Mouse (Mus musculus) cerebellum, adult 11 months (tissue): ENCODE measurements at regions not wholly inside any gene's neighbourhood (a gene's known extent, or its start where the extent isn't known, plus 50 kb on each side); places are given as distances from the start of the nearest gene placed in this dataset.

Source experiments
- DNase-seq: peaks from one replicate; pipeline ENCODE4 v3.0.0; 2022

GRCm38 (mm10) chr15:25468478-25468877, 54.9 kb upstream of the Basp1 start:
- DNase-seq = no peak

GRCm38 (mm10) chr15:25469185-25469845, 55.8 kb upstream of the Basp1 start:
- no peak for DNase-seq

GRCm38 (mm10) chr15:25471331-25471730, 57.8 kb upstream of the Basp1 start:
- DNase-seq = no peak

- DNase-seq = no peak
Observed at GRCm38 (mm10) chr15:25473201-25473710, 59.7 kb upstream of the Basp1 start.

- DNase-seq = no peak
Observed at GRCm38 (mm10) chr15:25474096-25474495, 60.5 kb upstream of the Basp1 start.

GRCm38 (mm10) chr15:25482586-25482985, 69.0 kb upstream of the Basp1 start:
- no peak for DNase-seq

- DNase-seq = no peak
Observed at GRCm38 (mm10) chr15:25485372-25485771, 71.8 kb upstream of the Basp1 start.

- DNase-seq = no peak
Observed at GRCm38 (mm10) chr15:25486158-25486557, 72.6 kb upstream of the Basp1 start.

GRCm38 (mm10) chr15:25489804-25490203, 76.2 kb upstream of the Basp1 start:
- DNase-seq = no peak

GRCm38 (mm10) chr15:25492161-25492746, 78.7 kb upstream of the Basp1 start:
- DNase-seq = no peak

- DNase-seq = no peak
Observed at GRCm38 (mm10) chr15:25494687-25495299, 81.2 kb upstream of the Basp1 start.

GRCm38 (mm10) chr15:25495926-25496644, 82.5 kb upstream of the Basp1 start:
- DNase-seq = no peak

- DNase-seq = no peak
Observed at GRCm38 (mm10) chr15:25497743-25498142, 84.2 kb upstream of the Basp1 start.

GRCm38 (mm10) chr15:25498422-25498821, 84.9 kb upstream of the Basp1 start:
- no peak for DNase-seq

- no peak for DNase-seq
Observed at GRCm38 (mm10) chr15:25502513-25502912, 88.9 kb upstream of the Basp1 start.

- DNase-seq = no peak
Observed at GRCm38 (mm10) chr15:25503104-25503503, 89.5 kb upstream of the Basp1 start.

GRCm38 (mm10) chr15:25509139-25509538, 95.6 kb upstream of the Basp1 start:
- DNase-seq = no peak

GRCm38 (mm10) chr15:25509584-25509983, 96.0 kb upstream of the Basp1 start:
- no peak for DNase-seq

GRCm38 (mm10) chr15:25510060-25510492, 96.5 kb upstream of the Basp1 start:
- DNase-seq = no peak

GRCm38 (mm10) chr15:25518025-25518928, 104.0 kb upstream of the Myo10 start:
- DNase-seq = no peak

- DNase-seq = no peak
Observed at GRCm38 (mm10) chr15:25524189-25524588, 98.1 kb upstream of the Myo10 start.

GRCm38 (mm10) chr15:25525337-25525736, 97.0 kb upstream of the Myo10 start:
- no peak for DNase-seq
